Mouse (Mus musculus) heart, adult 2 months (tissue): Measurements from ENCODE around the gene Col9a1.

Source experiments
- CTCF ChIP-seq: fragments of 200-600 bp; IDR thresholded peaks from 2 replicates; pipeline ENCODE4 v1.8.1; 2022; ENCODE audit warnings: antibody characterized with exemption, mild to moderate bottlenecking, moderate library complexity
- EP300 ChIP-seq: fragments of 200-500 bp; IDR thresholded peaks from 2 replicates; pipeline ENCODE4 v1.6.1; 2011; ENCODE audit warnings: low read depth, low read length, control low read depth; ENCODE audit not compliant: insufficient read depth
- POLR2A ChIP-seq: fragments of 200-500 bp; IDR thresholded peaks from 2 replicates; pipeline ENCODE4 v1.6.1; 2011; ENCODE audit warnings: mild to moderate bottlenecking, low read depth, low read length, control low read depth; ENCODE audit not compliant: insufficient read depth

GRCm38 (mm10) chr1:24140555-24140954, 36.9 kb upstream of the Col9a1 start:
- no peak for TF ChIP-seq POLR2A
- TF ChIP-seq CTCF, result no peak
- no peak for TF ChIP-seq EP300
